Mouse (Mus musculus) CH12.LX (cell line): ENCODE results near the gene Gcfc2.
A peak's percentile ranks its signal among the peaks of the same experiment; 100 is the strongest.

Experiments used
- BHLHE40 ChIP-seq: IDR thresholded peaks from 2 replicates; pipeline ENCODE4 v1.6.1; 2011; ENCODE audit warnings: mild to moderate bottlenecking, low read depth, low read length, improper control_type of control experiment
- CHD2 ChIP-seq: IDR thresholded peaks from 2 replicates; pipeline ENCODE4 v1.6.1; 2011; ENCODE audit warnings: low read length, improper control_type of control experiment
- CTCF ChIP-seq, 2 experiments: IDR thresholded peaks in 1 of 2; conservative IDR thresholded peaks in 1 of 2; 2 replicates each; pipeline ENCODE4 v1.5.1; 2011 to 2012; ENCODE audit warnings: low read depth in 2 of 2, low read length in 2 of 2, improper control_type of control experiment in 1 of 2, inconsistent platforms in 1 of 2, mild to moderate bottlenecking in 1 of 2, moderate library complexity in 1 of 2
- EP300 ChIP-seq: IDR thresholded peaks from 2 replicates; pipeline ENCODE4 v1.6.1; 2011; ENCODE audit warnings: low read length, improper control_type of control experiment
- JUND ChIP-seq: conservative IDR thresholded peaks from 2 replicates; pipeline ENCODE4 v1.6.1; 2011; ENCODE audit warnings: low read depth, low read length, improper control_type of control experiment
- MAFK ChIP-seq: IDR thresholded peaks from 2 replicates; pipeline ENCODE4 v1.6.1; 2011; ENCODE audit warnings: low read length, improper control_type of control experiment; ENCODE audit not compliant: insufficient replicate concordance
- MAX ChIP-seq: IDR thresholded peaks from 2 replicates; pipeline ENCODE4 v1.6.1; 2011; ENCODE audit warnings: low read length, improper control_type of control experiment
- MEF2A ChIP-seq: IDR thresholded peaks from 2 replicates; pipeline ENCODE4 v1.6.1; 2014; ENCODE audit warnings: low read depth, mild to moderate bottlenecking, inconsistent platforms, low read length, improper control_type of control experiment, borderline replicate concordance
- MXI1 ChIP-seq: IDR thresholded peaks from 2 replicates; pipeline ENCODE4 v1.6.1; 2011; ENCODE audit warnings: mild to moderate bottlenecking, low read depth, low read length, improper control_type of control experiment
- POLR2A ChIP-seq: IDR thresholded peaks from 2 replicates; pipeline ENCODE4 v1.6.1; 2011; ENCODE audit warnings: low read depth, mild to moderate bottlenecking, improper control_type of control experiment, low read length
- RAD21 ChIP-seq: IDR thresholded peaks from 2 replicates; pipeline ENCODE4 v1.6.1; 2011; ENCODE audit warnings: low read depth, mild to moderate bottlenecking, low read length, improper control_type of control experiment, moderate library complexity
- SIN3A ChIP-seq: IDR thresholded peaks from 2 replicates; pipeline ENCODE4 v1.6.1; 2012; ENCODE audit warnings: low read length, improper control_type of control experiment, inconsistent platforms
- TBP ChIP-seq: conservative IDR thresholded peaks from 2 replicates; pipeline ENCODE4 v1.6.1; 2011; ENCODE audit warnings: low read depth, low read length, improper control_type of control experiment
- ZKSCAN1 ChIP-seq: IDR thresholded peaks from 2 replicates; pipeline ENCODE4 v1.6.1; 2012; ENCODE audit warnings: low read depth, inconsistent platforms, low read length, improper control_type of control experiment, borderline replicate concordance

DNA sequence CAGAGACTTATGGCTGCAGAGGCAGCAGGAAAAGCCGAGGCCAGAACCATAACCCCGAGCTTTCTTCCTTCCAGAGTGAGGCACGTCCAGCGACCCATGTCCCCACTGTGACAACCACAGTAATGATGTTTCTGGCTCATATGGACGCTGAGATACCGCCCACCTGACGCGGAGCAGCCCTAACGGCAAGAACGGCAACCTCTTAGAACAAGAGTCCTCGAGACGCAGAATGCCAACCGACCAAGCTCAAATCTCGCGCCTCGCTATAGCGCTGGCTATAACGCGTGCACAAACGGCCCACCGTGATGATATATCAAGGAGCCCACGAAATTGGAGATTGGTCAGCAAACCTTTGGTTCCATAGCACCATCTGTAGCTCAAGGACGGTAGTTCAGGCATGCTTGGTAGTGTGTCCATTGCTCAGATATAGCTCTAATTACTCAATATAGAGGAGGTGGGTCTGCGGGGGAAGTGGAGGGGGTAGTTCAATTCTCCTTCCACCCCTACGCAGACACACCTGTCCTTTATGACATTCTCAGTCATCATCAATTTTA lies 13.1 kb upstream of the Gcfc2 start:
- TF ChIP-seq MAFK (no peak), EP300 (no peak), MXI1 (no peak), ZKSCAN1 (no peak), POLR2A (no peak), SIN3A (no peak), TBP (no peak), CTCF (conservative IDR thresholded peaks at IDR 0.05 in 1 of 2, IDR thresholded peaks at IDR 0.05 in 1 of 2; ENCODE audit: low read depth in 2 of 2, low read length in 2 of 2) (peak in 1 of 2 experiments; percentile 30; a peak in 2 of 4 replicates), RAD21 (peak; percentile 26), MAX (no peak), BHLHE40 (no peak), JUND (no peak), MEF2A (no peak), CHD2 (no peak)
